Mouse (Mus musculus): ENCODE measurements around the gene Morn4.

- TF ChIP-seq POLR2A (IDR thresholded peaks at IDR 0.05; ENCODE audit: low read depth, low read length) = no peak
- TF ChIP-seq CTCF (conservative IDR thresholded peaks at IDR 0.05; ENCODE audit: insufficient read depth, insufficient read length, low read depth, low read length) = no peak
Measured at GRCm38 (mm10) chr19:42115783-42116335, 29.7 kb upstream of the Morn4 start.
